Mouse (Mus musculus): ENCODE results near the gene Cab39. TPM values are rescaled to one million over a fixed set of nuclear protein-coding genes. Genes with fewer than 3 reads are reported as not detected.

The Cab39 gene
- polyA plus RNA-seq, 1 experiment from 2014 or later, result 25.4 TPM

DNA sequence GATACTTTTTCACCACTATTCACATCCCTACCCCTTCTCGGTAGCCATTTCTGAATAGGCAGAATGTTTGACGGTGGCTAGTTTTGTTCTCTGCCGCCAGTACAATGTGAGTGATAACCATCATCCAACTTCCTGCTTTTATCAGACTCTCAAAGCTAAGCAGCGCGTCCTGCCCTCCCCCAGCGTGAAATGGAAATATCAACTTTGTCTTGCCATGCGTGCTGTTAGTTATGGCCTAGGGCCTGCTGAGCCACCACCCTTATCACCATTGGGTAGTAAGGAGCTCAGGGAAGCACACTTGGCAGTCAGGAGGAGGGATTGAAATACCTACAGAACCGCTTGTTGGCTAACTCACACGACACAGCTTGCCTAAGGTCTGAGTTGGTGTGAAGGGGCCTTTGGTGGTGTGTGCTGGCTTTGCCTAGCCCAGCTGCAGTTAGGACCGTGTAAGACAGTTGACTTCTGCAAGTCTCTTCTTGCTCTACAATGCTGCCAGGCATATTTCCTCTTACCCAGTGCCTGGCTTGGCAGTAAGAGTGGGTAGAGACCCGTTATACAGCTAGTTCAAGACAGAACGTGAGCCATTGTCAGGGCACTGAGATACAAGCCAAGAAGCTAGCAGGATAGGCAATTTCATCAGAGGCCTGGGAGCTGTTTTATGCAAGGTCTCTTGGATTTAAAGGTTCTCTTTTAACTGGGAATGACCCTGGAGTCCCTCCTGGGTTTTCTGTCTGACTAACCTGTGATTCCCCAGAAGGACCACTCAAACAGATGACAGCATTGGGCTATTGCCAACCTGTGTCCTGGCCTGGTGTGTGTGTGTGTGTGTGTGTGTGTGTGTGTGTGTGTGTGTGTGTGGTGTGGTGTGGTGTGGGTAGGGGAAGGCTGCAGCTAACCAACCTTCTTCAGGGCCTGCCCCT lies 103.8 kb downstream of the Cab39 start:
- no peak for ATAC-seq (ENCODE audit: insufficient read depth, low FRiP score)
- no peaks in the 10 kb centered on the region for H3K9me3 ChIP-seq (replicated peaks; ENCODE audit: control insufficient read depth, low read length)
- H3K4me2 ChIP-seq (ENCODE audit: low read depth, low read length), result peak overlapping the region; percentile 85; the same call in 1 of the 2 replicates
- H3K9ac ChIP-seq (ENCODE audit: low read length), result no peak overlapping the region
- H3K4me1 ChIP-seq (ENCODE audit: control insufficient read depth, insufficient read depth, low read length), result peaks cover 67% of the 10 kb centered on the region
- H3K27me3 ChIP-seq (ENCODE audit: control insufficient read depth, insufficient read depth, low read length), result no peaks in the 10 kb centered on the region
- no peaks in the 10 kb centered on the region for H3K36me3 ChIP-seq (ENCODE audit: control insufficient read depth, insufficient read depth, low read length)
- WGBS, result 50% methylated on average over 12 of the region's 12 CpGs
- H3K27ac ChIP-seq (ENCODE audit: low read length), result peak overlapping the region; percentile 69
- no peak overlapping the region for H3K4me3 ChIP-seq (replicated peaks; ENCODE audit: low read length)

- WGBS, result 26% methylated on average over 8 of the region's 8 CpGs
- no peaks in the 10 kb centered on the region for H3K9me3 ChIP-seq (replicated peaks; ENCODE audit: control insufficient read depth, low read length)
- H3K27ac ChIP-seq (ENCODE audit: low read length), result peak overlapping the region; percentile 69
- no peak overlapping the region for H3K4me3 ChIP-seq (replicated peaks; ENCODE audit: low read length)
- H3K27me3 ChIP-seq (ENCODE audit: control insufficient read depth, insufficient read depth, low read length), result no peaks in the 10 kb centered on the region
- no peaks in the 10 kb centered on the region for H3K36me3 ChIP-seq (ENCODE audit: control insufficient read depth, insufficient read depth, low read length)
- 0 out of 2 replicates have a peak overlapping the region, but pooled peaks have one; percentile 14 for H3K4me2 ChIP-seq (ENCODE audit: low read depth, low read length)
- ATAC-seq (ENCODE audit: insufficient read depth, low FRiP score), result peak; percentile 16; the same call in 1 of the 2 replicates
- H3K4me1 ChIP-seq (ENCODE audit: control insufficient read depth, insufficient read depth, low read length), result peaks cover 76% of the 10 kb centered on the region
- peak overlapping the region; percentile 31 for H3K9ac ChIP-seq (ENCODE audit: low read length)
Measured at GRCm38 (mm10) chr1:85897901-85898760, 104.9 kb downstream of the Cab39 start.

GRCm38 (mm10) chr1:85898761-85899387 lies 105.6 kb downstream of the Cab39 start:
- H3K4me2 ChIP-seq (ENCODE audit: low read depth, low read length), result 0 out of 2 replicates have a peak overlapping the region, but pooled peaks have one; percentile 14
- no peaks in the 10 kb centered on the region for H3K9me3 ChIP-seq (replicated peaks; ENCODE audit: control insufficient read depth, low read length)
- no peak overlapping the region for H3K4me3 ChIP-seq (replicated peaks; ENCODE audit: low read length)
- H3K27me3 ChIP-seq (ENCODE audit: control insufficient read depth, insufficient read depth, low read length), result no peaks in the 10 kb centered on the region
- ATAC-seq (ENCODE audit: insufficient read depth, low FRiP score), result no peak
- WGBS, result 51% methylated on average over 12 of the region's 12 CpGs
- H3K9ac ChIP-seq (ENCODE audit: low read length), result peak overlapping the region; percentile 31
- H3K27ac ChIP-seq (ENCODE audit: low read length), result peak overlapping the region; percentile 69
- peaks cover 75% of the 10 kb centered on the region for H3K4me1 ChIP-seq (ENCODE audit: control insufficient read depth, insufficient read depth, low read length)
- peaks cover 4% of the 10 kb centered on the region; the same call in 1 of the 2 replicates for H3K36me3 ChIP-seq (ENCODE audit: control insufficient read depth, insufficient read depth, low read length)

- Histone ChIP-seq H3K27me3 (ENCODE audit: control insufficient read depth, insufficient read depth, low read length) (no peaks in the 10 kb centered on the region), H3K4me3 (replicated peaks; ENCODE audit: low read length) (no peak overlapping the region), H3K36me3 (ENCODE audit: control insufficient read depth, insufficient read depth, low read length) (peaks cover 6% of the 10 kb centered on the region; the same call in 1 of the 2 replicates), H3K9me3 (replicated peaks; ENCODE audit: control insufficient read depth, low read length) (no peaks in the 10 kb centered on the region), H3K9ac (ENCODE audit: low read length) (0 out of 2 replicates have a peak overlapping the region, but pooled peaks have one; percentile 20), H3K27ac (ENCODE audit: low read length) (peak overlapping the region; percentile 22), H3K4me2 (ENCODE audit: low read depth, low read length) (no peak overlapping the region), H3K4me1 (ENCODE audit: control insufficient read depth, insufficient read depth, low read length) (peaks cover 72% of the 10 kb centered on the region)
- ATAC-seq (ENCODE audit: insufficient read depth, low FRiP score), result no peak
Measured at GRCm38 (mm10) chr1:85899388-85899761, 106.1 kb downstream of the Cab39 start.

DNA sequence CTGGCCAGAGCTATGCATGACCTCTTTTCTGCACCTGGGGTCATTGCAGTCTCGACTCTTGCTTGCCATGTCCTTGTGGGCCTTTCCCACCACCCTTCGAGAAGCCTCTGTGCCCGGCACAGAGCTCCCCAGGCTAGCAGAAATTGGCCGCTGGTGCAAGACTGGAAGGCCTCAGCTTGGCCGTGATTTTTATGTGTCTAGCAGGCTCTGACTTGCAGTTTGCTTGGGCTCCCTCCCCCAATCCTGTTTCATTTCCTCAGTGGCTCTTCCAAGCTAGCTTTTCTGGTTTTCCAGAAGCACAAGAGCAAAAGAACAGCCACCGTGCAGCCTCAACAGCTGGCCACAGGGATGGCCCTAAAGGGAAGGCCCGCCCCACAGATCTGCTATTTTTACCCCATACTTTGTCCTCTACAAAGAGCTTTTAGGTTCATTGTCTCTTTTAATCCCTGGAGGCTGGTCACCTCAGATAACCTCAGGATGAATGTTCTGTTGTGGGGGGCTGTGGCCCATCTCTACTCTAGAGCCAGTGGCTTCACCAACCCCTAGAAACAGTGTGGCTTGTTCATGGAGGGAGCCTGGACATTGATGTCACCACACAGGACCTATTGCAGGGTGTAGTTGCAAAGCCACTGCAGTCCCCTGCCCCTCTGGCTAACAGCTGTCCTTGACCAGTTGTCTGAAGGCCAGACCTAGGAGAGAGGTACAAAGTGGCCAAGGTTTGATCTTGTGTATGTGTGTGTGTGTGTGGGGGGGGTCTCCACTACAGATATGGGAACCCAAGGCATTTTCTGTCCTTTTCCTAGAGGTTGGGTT lies 107.5 kb downstream of the Cab39 start:
- Histone ChIP-seq H3K27ac (ENCODE audit: low read length) (peak overlapping the region; percentile 66), H3K4me1 (ENCODE audit: control insufficient read depth, insufficient read depth, low read length) (peaks cover 69% of the 10 kb centered on the region), H3K4me3 (replicated peaks; ENCODE audit: low read length) (no peak overlapping the region)

More for the DNA sequence above, 107.5 kb downstream of the Cab39 start:
- Histone ChIP-seq H3K4me2 (ENCODE audit: low read depth, low read length) (no peak overlapping the region), H3K27me3 (ENCODE audit: control insufficient read depth, insufficient read depth, low read length) (no peaks in the 10 kb centered on the region), H3K9ac (ENCODE audit: low read length) (no peak overlapping the region), H3K36me3 (ENCODE audit: control insufficient read depth, insufficient read depth, low read length) (peaks cover 11% of the 10 kb centered on the region; the same call in 1 of the 2 replicates), H3K9me3 (replicated peaks; ENCODE audit: control insufficient read depth, low read length) (no peaks in the 10 kb centered on the region)
- ATAC-seq (ENCODE audit: insufficient read depth, low FRiP score), result no peak
- 58% methylated on average over 7 of the region's 7 CpGs for WGBS

Small RNA genes lying within 50 kb of the gene (microRNA-seq; reads per million reads assigned to microRNA genes)
- gene Gm25472 (not detected), gene Mir8096 (not detected)

Other genes starting within 250 kb of the Cab39 start
- not detected in 2 replicates for gene G530012D18Rik, start 217.8 kb upstream of the Cab39 start, polyA plus RNA-seq (2015; fragmentation: Nextera tagmentation; extraction: Ambion mirVana)
- 2.5 and 2.7 TPM in 2 replicates for gene Sp110, start 194.6 kb upstream of the Cab39 start, polyA plus RNA-seq (2015; fragmentation: Nextera tagmentation; extraction: Ambion mirVana)
- gene Sp140, start 193.1 kb upstream of the Cab39 start, polyA plus RNA-seq (2015; fragmentation: Nextera tagmentation; extraction: Ambion mirVana), result 1.5 and 2.4 TPM in 2 replicates
- gene Sp100, start 143.5 kb upstream of the Cab39 start, polyA plus RNA-seq (2015; fragmentation: Nextera tagmentation; extraction: Ambion mirVana), result 1.8 and 3.0 TPM in 2 replicates
- 1.0 and 1.3 TPM in 2 replicates for gene A630001G21Rik, start 14.8 kb upstream of the Cab39 start, polyA plus RNA-seq (2015; fragmentation: Nextera tagmentation; extraction: Ambion mirVana)
- 168 and 175 TPM in 2 replicates for gene Itm2c, start 100.8 kb downstream of the Cab39 start, polyA plus RNA-seq (2015; fragmentation: Nextera tagmentation; extraction: Ambion mirVana)
- 0.44 and 0.51 TPM in 2 replicates for gene 4933407L21Rik, start 135.0 kb downstream of the Cab39 start, polyA plus RNA-seq (2015; fragmentation: Nextera tagmentation; extraction: Ambion mirVana)
- gene Gpr55, start 167.6 kb downstream of the Cab39 start, polyA plus RNA-seq (2015; fragmentation: Nextera tagmentation; extraction: Ambion mirVana), result 0.04 and 0.10 TPM in 2 replicates
- gene Spata3, start 223.4 kb downstream of the Cab39 start, polyA plus RNA-seq (2015; fragmentation: Nextera tagmentation; extraction: Ambion mirVana), result not detected in 2 replicates